Mouse (Mus musculus) liver, embryonic 13.5 days (tissue): Measurements from ENCODE around the gene Ankrd34a. TPM values are rescaled to one million over a fixed set of nuclear protein-coding genes. Genes with fewer than 3 reads are reported as not detected.
"Not testable (repeated sequence)": the region's sequence is repeated elsewhere in the genome, so short reads cannot be mapped to it uniquely, and the experiment has no call there.

ENCODE experiments used
- ATAC-seq: fragments of 200-750 bp; cut with Nextera tagmentation; 2 replicates; pipeline ENCODE4 v1.8.0; 2017; ENCODE audit warnings: low read depth, mild to moderate bottlenecking, moderate number of reproducible peaks, moderate library complexity
- DNase-seq: peaks from one replicate; pipeline ENCODE4 v3.0.0; 2022
- H3K27ac ChIP-seq: fragments of 300-500 bp; sonication (generic); 2 replicates; pipeline ENCODE4 v1.5.1; 2015; ENCODE audit warnings: moderate library complexity, mild to moderate bottlenecking, inconsistent platforms
- H3K27me3 ChIP-seq: fragments of 300-500 bp; sonication (generic); 2 replicates; pipeline ENCODE4 v1.6.1; 2015; ENCODE audit warnings: mild to moderate bottlenecking, inconsistent platforms
- H3K36me3 ChIP-seq: fragments of 300-500 bp; sonication (generic); 2 replicates; pipeline ENCODE4 v1.6.1; 2015; ENCODE audit warnings: mild to moderate bottlenecking, inconsistent platforms
- H3K4me1 ChIP-seq: fragments of 300-500 bp; sonication (generic); replicated peaks from 2 replicates; pipeline ENCODE4 v1.6.1; 2015; ENCODE audit warnings: inconsistent platforms
- H3K4me2 ChIP-seq: fragments of 300-500 bp; sonication (generic); 2 replicates; pipeline ENCODE4 v1.6.1; 2015; ENCODE audit warnings: inconsistent platforms, mild to moderate bottlenecking, moderate library complexity
- H3K4me3 ChIP-seq: fragments of 300-500 bp; sonication (generic); replicated peaks from 2 replicates; pipeline ENCODE4 v1.5.1; 2015; ENCODE audit warnings: mild to moderate bottlenecking, inconsistent platforms
- H3K9ac ChIP-seq: fragments of 300-500 bp; sonication (generic); 2 replicates; pipeline ENCODE4 v1.6.1; 2015; ENCODE audit warnings: mild to moderate bottlenecking, inconsistent platforms
- H3K9me3 ChIP-seq: fragments of 300-500 bp; sonication (generic); replicated peaks from 2 replicates; pipeline ENCODE4 v1.6.1; 2016; ENCODE audit warnings: inconsistent platforms
- WGBS: fragments of 180-500 bp; shearing (Covaris S2); methylation state at CpG from one replicate; pipeline ENCODE4 v1.1.7; 2015; ENCODE audit not compliant: insufficient replicate concordance; 5-methylcytosine and 5-hydroxymethylcytosine counted together
- polyA plus RNA-seq: library from polyadenylated mRNA; unstranded; fragments of >200 nt; fragmentation: Nextera tagmentation; extraction: Ambion mirVana; gene quantifications from 2 replicates; pipeline ENCODE4 v1.2.1, GENCODE M21; 2015

Ankrd34a gene
- polyA plus RNA-seq, 1 experiment from 2014 or later: 0.14 TPM

GRCm38 (mm10) chr3:96599069-96599393, 2.6 kb downstream of the Ankrd34a start:
- Histone ChIP-seq H3K36me3 (no peaks in the 10 kb centered on the region), H3K4me3 (no peak overlapping the region), H3K27me3 (peaks cover 89% of the 10 kb centered on the region), H3K4me2 (no peak overlapping the region; the same call in 1 of the 2 replicates), H3K4me1 (peaks cover 46% of the 10 kb centered on the region), H3K9ac (no peak overlapping the region), H3K27ac (no peak overlapping the region), H3K9me3 (no peaks in the 10 kb centered on the region)
- ATAC-seq (no peak), DNase-seq (no peak)
- 68% methylated on average over 8 of the region's 8 CpGs for WGBS

- Histone ChIP-seq H3K4me3 (no peak overlapping the region), H3K36me3 (no peaks in the 10 kb centered on the region), H3K27me3 (peaks cover 89% of the 10 kb centered on the region), H3K4me2 (no peak overlapping the region), H3K27ac (no peak overlapping the region), H3K9ac (no peak overlapping the region), H3K4me1 (peaks cover 46% of the 10 kb centered on the region), H3K9me3 (no peaks in the 10 kb centered on the region)
- ATAC-seq: no peak
- DNase-seq: no peak
- WGBS: 68% methylated on average over 3 of the region's 3 CpGs
These were observed 3.0 kb downstream of the Ankrd34a start for GRCm38 (mm10) chr3:96599411-96599810.

- H3K9me3 ChIP-seq: no peaks in the 10 kb centered on the region
- peaks cover 45% of the 10 kb centered on the region for H3K4me1 ChIP-seq
- peak; percentile 94 for ATAC-seq
- H3K36me3 ChIP-seq: no peaks in the 10 kb centered on the region
- peak; percentile 77 for DNase-seq
- peak within 1 kb of the TSS; percentile 64 for H3K27ac ChIP-seq
- H3K9ac ChIP-seq: peak within 1 kb of the TSS; percentile 71
- peak within 1 kb of the TSS; percentile 85 for H3K4me2 ChIP-seq
- 2% methylated on average over 27 of the region's 27 CpGs for WGBS
- H3K27me3 ChIP-seq: peaks cover 77% of the 10 kb centered on the region
- H3K4me3 ChIP-seq: peak within 1 kb of the TSS; percentile 67
These were observed 4.3 kb downstream of the Ankrd34a start, which contains the start of gene Lix1l for GRCm38 (mm10) chr3:96600639-96601250. TSS of gene Lix1l (plus strand) at chr3:96601149.

- Histone ChIP-seq H3K27me3 (peaks cover 72% of the 10 kb centered on the region), H3K27ac (peak overlapping the region; percentile 64)
- ATAC-seq: no peak; the same call in 1 of the 2 replicates
These were observed 4.9 kb downstream of the Ankrd34a start for GRCm38 (mm10) chr3:96601251-96601787.

GRCm38 (mm10) chr3:96601941-96602703, 5.7 kb downstream of the Ankrd34a start:
- H3K4me3 ChIP-seq: peak overlapping the region; percentile 67
- H3K4me2 ChIP-seq: peak overlapping the region; percentile 85
- H3K9me3 ChIP-seq: no peaks in the 10 kb centered on the region
- ATAC-seq (no peak), DNase-seq (no peak)
- peak overlapping the region; percentile 71; the same call in 1 of the 2 replicates for H3K9ac ChIP-seq
- H3K27me3 ChIP-seq: peaks cover 64% of the 10 kb centered on the region
- 45% methylated on average over 10 of the region's 10 CpGs for WGBS
- no peaks in the 10 kb centered on the region for H3K36me3 ChIP-seq
- H3K4me1 ChIP-seq: peaks cover 32% of the 10 kb centered on the region
- no peak overlapping the region; the same call in 1 of the 2 replicates for H3K27ac ChIP-seq

More at GRCm38 (mm10) chr3:96601251-96601787, 4.9 kb downstream of the Ankrd34a start:
- DNase-seq: no peak
- peak overlapping the region; percentile 71 for H3K9ac ChIP-seq
- WGBS: 3% methylated on average over 25 of the region's 40 CpGs
- H3K36me3 ChIP-seq: no peaks in the 10 kb centered on the region
- H3K4me1 ChIP-seq: peaks cover 40% of the 10 kb centered on the region
- H3K4me2 ChIP-seq: peak overlapping the region; percentile 85
- H3K9me3 ChIP-seq: no peaks in the 10 kb centered on the region
- H3K4me3 ChIP-seq: peak overlapping the region; percentile 67

GRCm38 (mm10) chr3:96602704-96603084, 6.3 kb downstream of the Ankrd34a start:
- H3K36me3 ChIP-seq: no peaks in the 10 kb centered on the region
- no peaks in the 10 kb centered on the region for H3K9me3 ChIP-seq
- H3K4me1 ChIP-seq: peaks cover 26% of the 10 kb centered on the region
- ATAC-seq: no peak
- H3K4me3 ChIP-seq: no peak overlapping the region; the same call in 1 of the 2 replicates
- no peak overlapping the region; the same call in 1 of the 2 replicates for H3K27ac ChIP-seq
- WGBS: 49% methylated on average over 5 of the region's 5 CpGs
- 0 out of 2 replicates have a peak overlapping the region, but pooled peaks have one; percentile 4 for H3K9ac ChIP-seq
- peak overlapping the region; percentile 85 for H3K4me2 ChIP-seq
- H3K27me3 ChIP-seq: peaks cover 58% of the 10 kb centered on the region
- no peak for DNase-seq

- Histone ChIP-seq H3K27me3 (peaks cover 52% of the 10 kb centered on the region), H3K4me1 (peaks cover 20% of the 10 kb centered on the region), H3K4me2 (no peak overlapping the region), H3K9ac (no peak overlapping the region), H3K4me3 (no peak overlapping the region), H3K27ac (no peak overlapping the region), H3K9me3 (no peaks in the 10 kb centered on the region), H3K36me3 (no peaks in the 10 kb centered on the region)
- DNase-seq (no peak), ATAC-seq (no peak)
- 70% methylated on average over 5 of the region's 5 CpGs for WGBS
These were observed 6.9 kb downstream of the Ankrd34a start for GRCm38 (mm10) chr3:96603311-96603710.

GRCm38 (mm10) chr3:96606007-96606406, 9.6 kb downstream of the Ankrd34a start:
- not testable (repeated sequence) for H3K4me1 ChIP-seq, H3K36me3 ChIP-seq, ATAC-seq, H3K4me3 ChIP-seq, H3K4me2 ChIP-seq, H3K9me3 ChIP-seq, H3K27ac ChIP-seq, DNase-seq, H3K9ac ChIP-seq
- peaks cover 25% of the 10 kb centered on the region for H3K27me3 ChIP-seq
- WGBS: 75% methylated on average over 4 of the region's 4 CpGs

GRCm38 (mm10) chr3:96606618-96607017, 10.2 kb downstream of the Ankrd34a start:
- whole genome bisulfite sequencing: 78% methylated on average over 4 of the region's 4 CpGs
- Histone ChIP-seq H3K36me3 (no peaks in the 10 kb centered on the region), H3K4me1 (peaks cover under 1% of the 10 kb centered on the region), H3K27ac (no peak overlapping the region), H3K4me2 (no peak overlapping the region), H3K9ac (no peak overlapping the region), H3K4me3 (no peak overlapping the region), H3K9me3 (no peaks in the 10 kb centered on the region), H3K27me3 (peaks cover 19% of the 10 kb centered on the region)
- ATAC-seq (no peak), DNase-seq (no peak)

GRCm38 (mm10) chr3:96617941-96618340, 21.5 kb downstream of the Ankrd34a start:
- Histone ChIP-seq H3K9me3 (no peaks in the 10 kb centered on the region), H3K4me2 (no peak overlapping the region), H3K9ac (no peak overlapping the region), H3K4me3 (no peak overlapping the region), H3K27me3 (no peaks in the 10 kb centered on the region), H3K36me3 (peaks cover 14% of the 10 kb centered on the region), H3K4me1 (no peaks in the 10 kb centered on the region), H3K27ac (no peak overlapping the region)
- DNase-seq (no peak), ATAC-seq (no peak)
- WGBS: 82% methylated on average over 3 of the region's 3 CpGs

GRCm38 (mm10) chr3:96623201-96623600, 26.8 kb downstream of the Ankrd34a start:
- H3K4me1 ChIP-seq: no peaks in the 10 kb centered on the region
- no peak overlapping the region for H3K27ac ChIP-seq
- 81% methylated on average over 4 of the region's 4 CpGs for WGBS
- H3K36me3 ChIP-seq: peaks cover 25% of the 10 kb centered on the region
- H3K9ac ChIP-seq: no peak overlapping the region
- no peak for DNase-seq
- no peaks in the 10 kb centered on the region for H3K9me3 ChIP-seq
- H3K4me3 ChIP-seq: no peak overlapping the region
- no peaks in the 10 kb centered on the region for H3K27me3 ChIP-seq
- ATAC-seq: no peak
- no peak overlapping the region for H3K4me2 ChIP-seq
